Mouse (Mus musculus) intestine, embryonic 15.5 days (tissue): ENCODE results near the gene Gstz1. TPM values are rescaled to one million over a fixed set of nuclear protein-coding genes. Genes with fewer than 3 reads are reported as not detected.

Experiments used
- ATAC-seq: fragments of 200-750 bp; cut with Nextera tagmentation; 2 replicates; pipeline ENCODE4 v1.8.0; 2017; ENCODE audit warnings: moderate TSS enrichment, moderate library complexity
- H3K27ac ChIP-seq: fragments of 300-500 bp; sonication (generic); 2 replicates; pipeline ENCODE4 v1.5.1; 2015; ENCODE audit warnings: mild to moderate bottlenecking, inconsistent platforms
- H3K27me3 ChIP-seq: fragments of 300-500 bp; sonication (generic); replicated peaks from 2 replicates; pipeline ENCODE4 v1.6.1; 2015; ENCODE audit warnings: inconsistent platforms
- H3K36me3 ChIP-seq: fragments of 300-500 bp; sonication (generic); 2 replicates; pipeline ENCODE4 v1.6.1; 2015; ENCODE audit warnings: inconsistent platforms
- H3K4me1 ChIP-seq: fragments of 300-500 bp; sonication (generic); replicated peaks from 2 replicates; pipeline ENCODE4 v1.6.1; 2015; ENCODE audit warnings: inconsistent platforms
- H3K4me2 ChIP-seq: fragments of 300-500 bp; sonication (generic); replicated peaks from 2 replicates; pipeline ENCODE4 v1.6.1; 2015; ENCODE audit warnings: mild to moderate bottlenecking, inconsistent platforms
- H3K4me3 ChIP-seq: fragments of 300-500 bp; sonication (generic); replicated peaks from 2 replicates; pipeline ENCODE4 v1.5.1; 2015; ENCODE audit warnings: inconsistent platforms
- H3K9ac ChIP-seq: fragments of 300-500 bp; sonication (generic); 2 replicates; pipeline ENCODE4 v1.6.1; 2015; ENCODE audit warnings: inconsistent platforms
- H3K9me3 ChIP-seq: fragments of 300-500 bp; sonication (generic); 2 replicates; pipeline ENCODE4 v1.6.1; 2016; ENCODE audit warnings: inconsistent platforms
- WGBS: fragments of 180-500 bp; shearing (Covaris S2); methylation state at CpG from one replicate; pipeline ENCODE4 v1.1.7; 2015; 5-methylcytosine and 5-hydroxymethylcytosine counted together
- polyA plus RNA-seq: library from polyadenylated mRNA; unstranded; fragments of >200 nt; fragmentation: Nextera tagmentation; extraction: Ambion mirVana; gene quantifications from 2 replicates; pipeline ENCODE4 v1.2.1, GENCODE M21; 2015

The Gstz1 gene
- polyA plus RNA-seq, 1 experiment from 2014 or later = 44.8 TPM

- Histone ChIP-seq H3K36me3 (no peaks in the 10 kb centered on the region), H3K9ac (no peak overlapping the region), H3K4me2 (no peak overlapping the region), H3K4me1 (no peaks in the 10 kb centered on the region), H3K27ac (no peak overlapping the region), H3K27me3 (no peaks in the 10 kb centered on the region), H3K4me3 (no peak overlapping the region), H3K9me3 (no peaks in the 10 kb centered on the region)
- peak; percentile 80 for ATAC-seq
- 39% methylated on average over 2 of the region's 2 CpGs for WGBS
These were observed 66.1 kb downstream of the Gstz1 start for GRCm38 (mm10) chr12:87212844-87213606.

Other genes starting within 250 kb of the Gstz1 start
- 10.6 TPM in 2 replicates for gene Cipc, start 200.1 kb upstream of the Gstz1 start, polyA plus RNA-seq
- 0.06 and 0.34 TPM in 2 replicates for gene Zdhhc22, start 156.7 kb upstream of the Gstz1 start, polyA plus RNA-seq
- 0.44 and 0.63 TPM in 2 replicates for gene Tmem63c, start 125.8 kb upstream of the Gstz1 start, polyA plus RNA-seq
- gene Ngb, start 44.6 kb upstream of the Gstz1 start, polyA plus RNA-seq = 1.1 and 1.2 TPM in 2 replicates
- gene Pomt2, start 803 bp downstream of the Gstz1 start, polyA plus RNA-seq = 12.9 and 13.1 TPM in 2 replicates
- 1.1 and 1.7 TPM in 2 replicates for gene Samd15, start 52.6 kb downstream of the Gstz1 start, polyA plus RNA-seq
- gene Tmed8, start 53.3 kb downstream of the Gstz1 start, polyA plus RNA-seq = 1.7 TPM in 2 replicates
- 0.25 and 0.36 TPM in 2 replicates for gene Noxred1, start 91.6 kb downstream of the Gstz1 start, polyA plus RNA-seq
- gene Vipas39, start 119.1 kb downstream of the Gstz1 start, polyA plus RNA-seq = 36.6 and 40.1 TPM in 2 replicates
- 228 and 230 TPM in 2 replicates for gene Ahsa1, start 119.3 kb downstream of the Gstz1 start, polyA plus RNA-seq
- gene Ism2, start 152.5 kb downstream of the Gstz1 start, polyA plus RNA-seq = 0.49 and 0.55 TPM in 2 replicates
- 115 and 119 TPM in 2 replicates for gene Sptlc2, start 241.2 kb downstream of the Gstz1 start, polyA plus RNA-seq